Mouse (Mus musculus): ENCODE data around the gene Hebp2. TPM values are rescaled to one million over a fixed set of nuclear protein-coding genes. Genes with fewer than 3 reads are reported as not detected.

Gene Hebp2
- 4.1 and 7.1 TPM in 2 replicates for polyA plus RNA-seq (2012; rRNA removed; ENCODE audit: low replicate concordance)

GRCm38 (mm10) chr10:18545813-18546235, at the start of gene Hebp2:
Gene Hebp2, minus strand, starts transcription at chr10:18546076.

Other genes with a start within 250 kb of the Hebp2 start
- gene Nhsl1, start 227.1 kb downstream of the Hebp2 start, polyA plus RNA-seq (2012; rRNA removed; ENCODE audit: low replicate concordance), result 8.6 and 10.2 TPM in 2 replicates
- gene Arfgef3, start 197.9 kb upstream of the Hebp2 start, polyA plus RNA-seq (2012; rRNA removed; ENCODE audit: low replicate concordance), result 0.29 and 0.39 TPM in 2 replicates
- not detected in 2 replicates for gene Gm4922, start 240.7 kb upstream of the Hebp2 start, polyA plus RNA-seq (2012; rRNA removed; ENCODE audit: low replicate concordance)